Mouse (Mus musculus) left cerebral cortex, adult 2 months (tissue): Measurements from ENCODE around the gene Hunk. TPM values are rescaled to one million over a fixed set of nuclear protein-coding genes. Genes with fewer than 3 reads are reported as not detected.

Experiments used
- DNase-seq, 2 experiments: peaks; one replicate each; pipeline ENCODE4 v3.0.0; 2021 to 2022; ENCODE audit warnings: low spot score in 2 of 2, mixed read lengths in 1 of 2; ENCODE audit errors: extremely low spot score in 1 of 2
- H3K27ac ChIP-seq: fragments of 200-600 bp; 2 replicates; pipeline ENCODE4 v1.8.1; 2022
- H3K4me3 ChIP-seq: fragments of 200-600 bp; 2 replicates; pipeline ENCODE4 v1.8.1; 2022
- CTCF ChIP-seq: fragments of 200-600 bp; IDR thresholded peaks from 2 replicates; pipeline ENCODE4 v1.8.1; 2022; ENCODE audit warnings: antibody characterized with exemption, mild to moderate bottlenecking, moderate library complexity
- intact Hi-C: fragments of 180-260 bp; cut with DNase I; formaldehyde crosslinking; loops from one replicate; pipeline ENCODE4 v1.15.1; 2025
- total RNA-seq, 2 experiments: library from RNA; stranded (reverse); gene quantifications; 2 replicates each; pipeline ENCODE4 v1.2.3; 2021

The Hunk gene
- total RNA-seq, 2 experiments from 2014 or later = 14.1 to 27.2 TPM

DNA sequence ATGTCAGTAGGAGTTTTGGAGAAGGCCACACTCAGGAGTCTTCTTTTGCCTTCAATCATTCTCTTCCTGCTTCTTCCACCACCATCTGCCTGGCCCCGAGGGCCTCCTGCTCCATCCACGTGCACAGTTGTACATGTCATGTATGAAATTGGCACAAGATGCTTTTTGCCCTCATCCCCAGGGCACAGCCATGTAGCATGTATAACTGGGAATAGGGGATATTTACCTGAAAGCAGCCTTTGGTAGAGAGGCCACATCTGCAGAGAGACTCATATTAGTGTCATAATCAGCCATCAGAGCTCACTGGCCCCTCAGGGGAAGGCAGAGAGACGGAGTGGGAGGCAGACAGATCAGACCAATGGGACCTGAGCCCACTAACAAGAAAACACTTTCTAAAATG lies 160.8 kb downstream of the Hunk start:
- Histone ChIP-seq H3K4me3 (no peak overlapping the region), H3K27ac (no peak overlapping the region)
- intact Hi-C loops = no loop called here
- no peak for TF ChIP-seq CTCF
- no peak for DNase-seq

- Histone ChIP-seq H3K4me3 (no peak overlapping the region), H3K27ac (no peak overlapping the region)
- no peak for TF ChIP-seq CTCF
- DNase-seq = no peak
- intact Hi-C loops = no loop called here
Measured at GRCm38 (mm10) chr16:90547996-90548395, 162.2 kb downstream of the Hunk start.

Other genes with a start within 250 kb of the Hunk start
- 100 to 1,000 TPM; 107 to 120 TPM for gene Tiam1, start 242.2 kb upstream of the Hunk start, total RNA-seq
- 100 to 1,000 TPM; 411 TPM for gene Sod1, start 165.3 kb upstream of the Hunk start, total RNA-seq
- 10 to 100 TPM; 48.2 to 51.3 TPM for gene Scaf4, start 101.5 kb upstream of the Hunk start, total RNA-seq